Mouse (Mus musculus) intestine, embryonic 14.5 days (tissue): ENCODE measurements at regions not wholly inside any gene's neighbourhood (a gene's known extent, or its start where the extent isn't known, plus 50 kb on each side); places are given as distances from the start of the nearest gene placed in this dataset.

Experiments
- ATAC-seq: fragments of 200-750 bp; cut with Nextera tagmentation; replicated peaks from 2 replicates; pipeline ENCODE4 v1.8.0; 2017; ENCODE audit warnings: low read depth, moderate number of reproducible peaks, moderate TSS enrichment, moderate library complexity; ENCODE audit not compliant: low FRiP score, low TSS enrichment
- DNase-seq: peaks from one replicate; pipeline ENCODE4 v3.0.0-alpha.2; 2018; ENCODE audit warnings: low spot score
- H3K27ac ChIP-seq: fragments of 300-500 bp; sonication (generic); 2 replicates; pipeline ENCODE4 v1.5.1; 2014; ENCODE audit warnings: low read depth, mild to moderate bottlenecking, control low read depth
- H3K27me3 ChIP-seq: fragments of 300-500 bp; sonication (generic); replicated peaks from 2 replicates; pipeline ENCODE4 v1.6.1; 2014; ENCODE audit warnings: low read length, control low read depth; ENCODE audit not compliant: control insufficient read depth, insufficient read depth
- H3K36me3 ChIP-seq: fragments of 300-500 bp; sonication (generic); 2 replicates; pipeline ENCODE4 v1.6.1; 2014; ENCODE audit warnings: low read length, control low read depth; ENCODE audit not compliant: control insufficient read depth, insufficient read depth
- H3K4me1 ChIP-seq: fragments of 300-500 bp; sonication (generic); replicated peaks from 2 replicates; pipeline ENCODE4 v1.6.1; 2014; ENCODE audit warnings: low read length, control low read depth, mixed read lengths; ENCODE audit not compliant: control insufficient read depth, insufficient read depth
- H3K4me2 ChIP-seq: fragments of 300-500 bp; sonication (generic); 2 replicates; pipeline ENCODE4 v1.6.1; 2014; ENCODE audit warnings: low read length
- H3K4me3 ChIP-seq: fragments of 300-500 bp; sonication (generic); 2 replicates; pipeline ENCODE4 v1.5.1; 2014; ENCODE audit warnings: low read depth, low read length, control low read depth, mixed read lengths
- H3K9ac ChIP-seq: fragments of 300-500 bp; sonication (generic); 2 replicates; pipeline ENCODE4 v1.6.1; 2014; ENCODE audit warnings: mild to moderate bottlenecking, low read length
- H3K9me3 ChIP-seq: fragments of 300-500 bp; sonication (generic); 2 replicates; pipeline ENCODE4 v1.6.1; 2016; ENCODE audit warnings: low read length, control low read depth; ENCODE audit not compliant: control insufficient read depth
- WGBS: fragments of 180-500 bp; shearing (Covaris S2); extraction: QIAGEN DNeasy Blood & Tissue Kit; methylation state at CpG from one replicate; pipeline ENCODE4 v1.1.7; 2014; 5-methylcytosine and 5-hydroxymethylcytosine counted together

GRCm38 (mm10) chr8:90725188-90725587 lies 92.0 kb downstream of the Gm19935 start:
- DNase-seq (no peak), ATAC-seq (no peak)
- H3K27ac ChIP-seq, result no peak overlapping the region
- H3K9me3 ChIP-seq, result no peaks in the 10 kb centered on the region
- no peak overlapping the region for H3K9ac ChIP-seq
- no peaks in the 10 kb centered on the region for H3K36me3 ChIP-seq
- H3K4me1 ChIP-seq, result no peaks in the 10 kb centered on the region
- 82% methylated on average over 5 of the region's 5 CpGs for WGBS
- H3K27me3 ChIP-seq, result no peaks in the 10 kb centered on the region
- no peak overlapping the region for H3K4me2 ChIP-seq
- no peak overlapping the region for H3K4me3 ChIP-seq

- no peak overlapping the region for H3K4me2 ChIP-seq
- no peak overlapping the region for H3K4me3 ChIP-seq
- no peak overlapping the region for H3K9ac ChIP-seq
- no peaks in the 10 kb centered on the region for H3K36me3 ChIP-seq
- ATAC-seq (no peak), DNase-seq (no peak)
- no peak overlapping the region for H3K27ac ChIP-seq
- H3K9me3 ChIP-seq, result no peaks in the 10 kb centered on the region
- H3K27me3 ChIP-seq, result no peaks in the 10 kb centered on the region
- H3K4me1 ChIP-seq, result peaks cover 5% of the 10 kb centered on the region
- 33% methylated on average over 3 of the region's 3 CpGs for WGBS
Measured at GRCm38 (mm10) chr8:90716436-90716835, 100.8 kb downstream of the Gm19935 start.

- Histone ChIP-seq H3K9ac (no peak overlapping the region), H3K27ac (no peak overlapping the region), H3K4me1 (peaks cover 5% of the 10 kb centered on the region), H3K4me3 (no peak overlapping the region), H3K4me2 (no peak overlapping the region), H3K27me3 (no peaks in the 10 kb centered on the region), H3K36me3 (no peaks in the 10 kb centered on the region), H3K9me3 (no peaks in the 10 kb centered on the region)
- peak; percentile 82 for DNase-seq
- no peak for ATAC-seq
- 11% methylated on average over 5 of the region's 5 CpGs for WGBS
Measured at GRCm38 (mm10) chr8:90708524-90708923, 108.7 kb downstream of the Gm19935 start.

GRCm38 (mm10) chr8:90692516-90692915 lies 124.7 kb downstream of the Gm19935 start:
- no peak overlapping the region for H3K9ac ChIP-seq
- DNase-seq (no peak), ATAC-seq (no peak)
- no peaks in the 10 kb centered on the region for H3K4me1 ChIP-seq
- H3K27me3 ChIP-seq, result no peaks in the 10 kb centered on the region
- no peaks in the 10 kb centered on the region for H3K36me3 ChIP-seq
- H3K9me3 ChIP-seq, result no peaks in the 10 kb centered on the region
- 93% methylated on average over 3 of the region's 3 CpGs for WGBS
- no peak overlapping the region for H3K27ac ChIP-seq
- no peak overlapping the region for H3K4me3 ChIP-seq
- H3K4me2 ChIP-seq, result no peak overlapping the region

GRCm38 (mm10) chr8:90685076-90685475 lies 132.1 kb downstream of the Gm19935 start:
- Histone ChIP-seq H3K4me2 (no peak overlapping the region), H3K36me3 (no peaks in the 10 kb centered on the region), H3K27me3 (no peaks in the 10 kb centered on the region), H3K9me3 (no peaks in the 10 kb centered on the region), H3K9ac (no peak overlapping the region), H3K27ac (no peak overlapping the region), H3K4me1 (no peaks in the 10 kb centered on the region), H3K4me3 (no peak overlapping the region)
- no peak for ATAC-seq
- no peak for DNase-seq
- 93% methylated on average over 2 of the region's 2 CpGs for WGBS

- 4% methylated on average over 14 of the region's 14 CpGs for WGBS
- H3K9me3 ChIP-seq, result no peaks in the 10 kb centered on the region
- peak overlapping the region; percentile 59 for H3K4me2 ChIP-seq
- peak overlapping the region; percentile 27; the same call in 1 of the 2 replicates for H3K9ac ChIP-seq
- peak overlapping the region; percentile 33 for H3K4me3 ChIP-seq
- H3K27me3 ChIP-seq, result no peaks in the 10 kb centered on the region
- ATAC-seq, result no peak
- DNase-seq, result peak; percentile 61
- peaks cover 7% of the 10 kb centered on the region for H3K4me1 ChIP-seq
- no peaks in the 10 kb centered on the region for H3K36me3 ChIP-seq
- H3K27ac ChIP-seq, result no peak overlapping the region
Measured at GRCm38 (mm10) chr8:90670471-90671057, 146.6 kb downstream of the Gm19935 start.

GRCm38 (mm10) chr8:90669396-90669795 lies 147.8 kb downstream of the Gm19935 start:
- Histone ChIP-seq H3K4me2 (no peak overlapping the region), H3K9ac (no peak overlapping the region), H3K27me3 (no peaks in the 10 kb centered on the region), H3K36me3 (no peaks in the 10 kb centered on the region), H3K27ac (no peak overlapping the region), H3K4me1 (peaks cover 7% of the 10 kb centered on the region), H3K4me3 (no peak overlapping the region), H3K9me3 (no peaks in the 10 kb centered on the region)
- 61% methylated on average over 9 of the region's 9 CpGs for whole genome bisulfite sequencing
- no peak for DNase-seq
- ATAC-seq, result no peak

- H3K4me1 ChIP-seq, result no peaks in the 10 kb centered on the region
Measured at GRCm38 (mm10) chr8:90659066-90659465, 158.1 kb downstream of the Gm19935 start.

GRCm38 (mm10) chr8:90657641-90658051 lies 159.5 kb downstream of the Gm19935 start:
- DNase-seq (peak; percentile 64), ATAC-seq (no peak)
- H3K4me2 ChIP-seq, result no peak overlapping the region
- 24% methylated on average over 7 of the region's 7 CpGs for WGBS
- H3K4me3 ChIP-seq, result no peak overlapping the region
- no peaks in the 10 kb centered on the region for H3K27me3 ChIP-seq
- H3K4me1 ChIP-seq, result no peaks in the 10 kb centered on the region
- H3K9ac ChIP-seq, result no peak overlapping the region
- 0 out of 2 replicates have a peak, but pooled peaks cover 5% of the 10 kb centered on the region for H3K9me3 ChIP-seq
- H3K36me3 ChIP-seq, result no peaks in the 10 kb centered on the region
- no peak overlapping the region for H3K27ac ChIP-seq

More at GRCm38 (mm10) chr8:90659066-90659465, 158.1 kb downstream of the Gm19935 start:
- Histone ChIP-seq H3K27me3 (no peaks in the 10 kb centered on the region), H3K4me2 (no peak overlapping the region), H3K9ac (no peak overlapping the region), H3K27ac (no peak overlapping the region), H3K4me3 (no peak overlapping the region), H3K36me3 (no peaks in the 10 kb centered on the region), H3K9me3 (0 out of 2 replicates have a peak, but pooled peaks cover 5% of the 10 kb centered on the region)
- no peak for DNase-seq
- no peak for ATAC-seq
- 12% methylated on average over 3 of the region's 3 CpGs for WGBS
